Mouse (Mus musculus) testis, adult 2 months (tissue): Measurements from ENCODE around the gene Olfr214.

Experiments used
- CTCF ChIP-seq: fragments of 200-500 bp; IDR thresholded peaks from 2 replicates; pipeline ENCODE4 v1.5.1; 2012; ENCODE audit warnings: low read depth, mild to moderate bottlenecking, inconsistent platforms, low read length, moderate library complexity; ENCODE audit not compliant: control insufficient read depth, insufficient read depth, insufficient replicate concordance
- POLR2A ChIP-seq: fragments of 200-500 bp; IDR thresholded peaks from 2 replicates; pipeline ENCODE4 v1.6.1; 2012; ENCODE audit warnings: low read depth, mild to moderate bottlenecking, inconsistent platforms, low read length, moderate library complexity; ENCODE audit not compliant: control insufficient read depth

DNA sequence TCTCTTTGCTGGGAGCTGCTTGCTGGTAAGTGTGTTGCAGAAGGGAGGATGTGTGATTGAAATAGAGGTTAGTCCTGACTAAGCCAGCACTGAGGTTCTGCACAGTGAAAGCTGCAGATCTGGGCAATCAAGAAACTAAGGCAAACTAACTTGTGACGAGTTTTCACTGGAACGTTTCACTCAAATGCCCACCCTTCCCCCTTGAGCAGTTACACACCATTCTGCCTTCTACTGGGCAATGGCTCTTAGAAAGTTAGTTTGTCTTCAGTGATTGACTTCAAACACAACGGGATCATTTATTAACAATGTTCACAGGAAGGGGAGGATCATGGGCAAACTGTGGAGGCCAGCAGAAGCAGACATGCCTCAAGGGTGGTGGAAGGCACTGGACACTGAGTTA lies 917 bp downstream of the Olfr214 start:
- TF ChIP-seq POLR2A (no peak), CTCF (no peak)
